Mouse (Mus musculus): ENCODE measurements at regions not wholly inside any gene's neighbourhood (a gene's known extent, or its start where the extent isn't known, plus 50 kb on each side); places are given as distances from the start of the nearest gene placed in this dataset.

- no peak for TF ChIP-seq CTCF (IDR thresholded peaks at IDR 0.05; ENCODE audit: low read depth)
- no peak for TF ChIP-seq EP300 (optimal IDR thresholded peaks at IDR 0.05)
These were observed 60.9 kb upstream of the Gm10234 start for GRCm38 (mm10) chr6:95261001-95261400.
